Mouse (Mus musculus): ENCODE measurements around the gene 9530068E07Rik. TPM values are rescaled to one million over a fixed set of nuclear protein-coding genes. Genes with fewer than 3 reads are reported as not detected.
A peak's percentile ranks its signal among the peaks of the same experiment; 100 is the strongest.

9530068E07Rik gene
- polyA plus RNA-seq, 1 experiment from 2014 or later = 88.9 TPM

- no peak overlapping the region for H3K27ac ChIP-seq (ENCODE audit: low read depth)
Observed at GRCm38 (mm10) chr11:52394494-52394893, 1.7 kb upstream of the 9530068E07Rik start.

GRCm38 (mm10) chr11:52395343-52395742 is 885 bp upstream of the 9530068E07Rik start:
- no peaks in the 10 kb centered on the region for H3K9me3 ChIP-seq (ENCODE audit: low read length)
- no peak overlapping the region for H3K27ac ChIP-seq (ENCODE audit: low read depth)
- 41% methylated on average over 4 of the region's 4 CpGs for WGBS (ENCODE audit: insufficient replicate concordance)
- peaks cover 8% of the 10 kb centered on the region for H3K4me1 ChIP-seq (ENCODE audit: insufficient read depth)
- no peaks in the 10 kb centered on the region for H3K27me3 ChIP-seq (ENCODE audit: insufficient read depth, low read length)
- no peak for ATAC-seq
- no peak overlapping the region; the same call in 1 of the 2 replicates for H3K4me3 ChIP-seq (ENCODE audit: low read depth, low read length)
- H3K4me2 ChIP-seq (ENCODE audit: low read depth, low read length) = peak overlapping the region; percentile 72; the same call in 1 of the 2 replicates
- H3K36me3 ChIP-seq (replicated peaks; ENCODE audit: insufficient read depth, low read length) = no peaks in the 10 kb centered on the region
- H3K9ac ChIP-seq (replicated peaks) = no peak overlapping the region
- DNase-seq = no peak
- TF ChIP-seq EP300 (IDR thresholded peaks at IDR 0.05; ENCODE audit: low read depth) (no peak), CTCF (IDR thresholded peaks at IDR 0.05; ENCODE audit: low read depth) (peak; percentile 39)

More at GRCm38 (mm10) chr11:52394494-52394893, 1.7 kb upstream of the 9530068E07Rik start:
- Histone ChIP-seq H3K4me3 (ENCODE audit: low read depth, low read length) (no peak overlapping the region), H3K36me3 (replicated peaks; ENCODE audit: insufficient read depth, low read length) (no peaks in the 10 kb centered on the region), H3K9me3 (ENCODE audit: low read length) (no peaks in the 10 kb centered on the region), H3K9ac (replicated peaks) (no peak overlapping the region), H3K4me1 (ENCODE audit: insufficient read depth) (peaks cover 8% of the 10 kb centered on the region), H3K27me3 (ENCODE audit: insufficient read depth, low read length) (no peaks in the 10 kb centered on the region), H3K4me2 (ENCODE audit: low read depth, low read length) (no peak overlapping the region)
- TF ChIP-seq CTCF (IDR thresholded peaks at IDR 0.05; ENCODE audit: low read depth) (no peak), EP300 (IDR thresholded peaks at IDR 0.05; ENCODE audit: low read depth) (no peak)
- ATAC-seq = no peak
- no peak for DNase-seq
- 62% methylated on average over 4 of the region's 4 CpGs for WGBS (ENCODE audit: insufficient replicate concordance)

- Histone ChIP-seq H3K4me2 (ENCODE audit: low read depth, low read length) (peak overlapping the region; percentile 72), H3K4me1 (ENCODE audit: insufficient read depth) (peaks cover 14% of the 10 kb centered on the region), H3K9ac (replicated peaks) (peak overlapping the region; percentile 95), H3K9me3 (ENCODE audit: low read length) (no peaks in the 10 kb centered on the region), H3K36me3 (replicated peaks; ENCODE audit: insufficient read depth, low read length) (no peaks in the 10 kb centered on the region), H3K4me3 (ENCODE audit: low read depth, low read length) (peak overlapping the region; percentile 98), H3K27ac (ENCODE audit: low read depth) (peak overlapping the region; percentile 98), H3K27me3 (ENCODE audit: insufficient read depth, low read length) (no peaks in the 10 kb centered on the region)
- under 1% methylated on average over 28 of the region's 33 CpGs for WGBS (ENCODE audit: insufficient replicate concordance)
- no peak for TF ChIP-seq CTCF (IDR thresholded peaks at IDR 0.05; ENCODE audit: low read depth)
- no peak for TF ChIP-seq EP300 (IDR thresholded peaks at IDR 0.05; ENCODE audit: low read depth)
- ATAC-seq (peak; percentile 74), DNase-seq (no peak)
Observed at GRCm38 (mm10) chr11:52396597-52397188, 465 bp downstream of the 9530068E07Rik start.

GRCm38 (mm10) chr11:52397385-52397987 is 1.3 kb downstream of the 9530068E07Rik start:
- Histone ChIP-seq H3K27ac (ENCODE audit: low read depth) (peak overlapping the region; percentile 98), H3K36me3 (replicated peaks; ENCODE audit: insufficient read depth, low read length) (no peaks in the 10 kb centered on the region), H3K9me3 (ENCODE audit: low read length) (no peaks in the 10 kb centered on the region), H3K27me3 (ENCODE audit: insufficient read depth, low read length) (no peaks in the 10 kb centered on the region), H3K4me3 (ENCODE audit: low read depth, low read length) (peak overlapping the region; percentile 98), H3K4me2 (ENCODE audit: low read depth, low read length) (peak overlapping the region; percentile 72), H3K9ac (replicated peaks) (no peak overlapping the region), H3K4me1 (ENCODE audit: insufficient read depth) (peaks cover 14% of the 10 kb centered on the region)
- 74% methylated on average over 4 of the region's 4 CpGs for WGBS (ENCODE audit: insufficient replicate concordance)
- no peak for TF ChIP-seq EP300 (IDR thresholded peaks at IDR 0.05; ENCODE audit: low read depth)
- peak; percentile 48 for TF ChIP-seq CTCF (IDR thresholded peaks at IDR 0.05; ENCODE audit: low read depth)
- DNase-seq = no peak
- ATAC-seq = no peak

GRCm38 (mm10) chr11:52401476-52401875 is 5.2 kb downstream of the 9530068E07Rik start:
- Histone ChIP-seq H3K4me3 (ENCODE audit: low read depth, low read length) (no peak overlapping the region), H3K27me3 (ENCODE audit: insufficient read depth, low read length) (no peaks in the 10 kb centered on the region), H3K4me2 (ENCODE audit: low read depth, low read length) (no peak overlapping the region), H3K27ac (ENCODE audit: low read depth) (peak overlapping the region; percentile 66; the same call in 1 of the 2 replicates), H3K4me1 (ENCODE audit: insufficient read depth) (peaks cover 10% of the 10 kb centered on the region), H3K9me3 (ENCODE audit: low read length) (no peaks in the 10 kb centered on the region), H3K9ac (replicated peaks) (no peak overlapping the region), H3K36me3 (replicated peaks; ENCODE audit: insufficient read depth, low read length) (peaks cover 28% of the 10 kb centered on the region)
- ATAC-seq = no peak
- 48% methylated on average over 2 of the region's 2 CpGs for WGBS (ENCODE audit: insufficient replicate concordance)
- no peak for TF ChIP-seq CTCF (IDR thresholded peaks at IDR 0.05; ENCODE audit: low read depth)
- TF ChIP-seq EP300 (IDR thresholded peaks at IDR 0.05; ENCODE audit: low read depth) = no peak
- no peak for DNase-seq

- H3K36me3 ChIP-seq (replicated peaks; ENCODE audit: insufficient read depth, low read length) = peaks cover 36% of the 10 kb centered on the region
- peaks cover 10% of the 10 kb centered on the region for H3K4me1 ChIP-seq (ENCODE audit: insufficient read depth)
- H3K27me3 ChIP-seq (ENCODE audit: insufficient read depth, low read length) = no peaks in the 10 kb centered on the region
- no peaks in the 10 kb centered on the region for H3K9me3 ChIP-seq (ENCODE audit: low read length)
- WGBS (ENCODE audit: insufficient replicate concordance) = 39% methylated on average over 1 of the region's 1 CpGs
- H3K4me3 ChIP-seq (ENCODE audit: low read depth, low read length) = no peak overlapping the region
- ATAC-seq = peak; percentile 73
- H3K4me2 ChIP-seq (ENCODE audit: low read depth, low read length) = 0 out of 2 replicates have a peak overlapping the region, but pooled peaks have one; percentile 24
- H3K27ac ChIP-seq (ENCODE audit: low read depth) = 0 out of 2 replicates have a peak overlapping the region, but pooled peaks have one; percentile 66
- H3K9ac ChIP-seq (replicated peaks) = no peak overlapping the region
- no peak for DNase-seq
- TF ChIP-seq EP300 (IDR thresholded peaks at IDR 0.05; ENCODE audit: low read depth) = no peak
- TF ChIP-seq CTCF (IDR thresholded peaks at IDR 0.05; ENCODE audit: low read depth) = no peak
Observed at GRCm38 (mm10) chr11:52402566-52402965, 6.3 kb downstream of the 9530068E07Rik start.

Measured in liver, postnatal 0 days (tissue).